Mouse (Mus musculus) liver, postnatal 0 days (tissue): ENCODE data around the gene Txnip. TPM values are rescaled to one million over a fixed set of nuclear protein-coding genes. Genes with fewer than 3 reads are reported as not detected.

Experiments
- ATAC-seq: fragments of 200-750 bp; cut with Nextera tagmentation; 2 replicates; pipeline ENCODE4 v1.8.0; 2017; ENCODE audit warnings: mild to moderate bottlenecking, moderate library complexity
- DNase-seq: peaks from one replicate; pipeline ENCODE4 v3.0.0-alpha.2; 2016
- H3K27ac ChIP-seq: fragments of 300-500 bp; sonication (generic); 2 replicates; pipeline ENCODE4 v1.5.1; 2014; ENCODE audit warnings: antibody characterized with exemption, moderate library complexity, mild to moderate bottlenecking, low read depth
- H3K27me3 ChIP-seq: fragments of 300-500 bp; sonication (generic); 2 replicates; pipeline ENCODE4 v1.6.1; 2014; ENCODE audit warnings: low read length, control low read depth, mixed read lengths; ENCODE audit not compliant: insufficient read depth
- H3K36me3 ChIP-seq: fragments of 300-500 bp; sonication (generic); replicated peaks from 2 replicates; pipeline ENCODE4 v1.6.1; 2014; ENCODE audit warnings: mild to moderate bottlenecking, control low read depth, low read length, moderate library complexity, mixed read lengths; ENCODE audit not compliant: insufficient read depth
- H3K4me1 ChIP-seq: fragments of 300-500 bp; sonication (generic); 2 replicates; pipeline ENCODE4 v1.6.1; 2014; ENCODE audit warnings: antibody characterized with exemption, mild to moderate bottlenecking, control low read depth; ENCODE audit not compliant: insufficient read depth
- H3K4me2 ChIP-seq: fragments of 300-500 bp; sonication (generic); 2 replicates; pipeline ENCODE4 v1.6.1; 2014; ENCODE audit warnings: low read depth, mild to moderate bottlenecking, low read length, moderate library complexity, mixed read lengths
- H3K4me3 ChIP-seq: fragments of 300-500 bp; sonication (generic); 2 replicates; pipeline ENCODE4 v1.5.1; 2014; ENCODE audit warnings: low read depth, low read length
- H3K9ac ChIP-seq: fragments of 300-500 bp; sonication (generic); replicated peaks from 2 replicates; pipeline ENCODE4 v1.6.1; 2014; ENCODE audit warnings: mild to moderate bottlenecking, moderate library complexity
- H3K9me3 ChIP-seq: fragments of 300-500 bp; sonication (generic); 2 replicates; pipeline ENCODE4 v1.6.1; 2016; ENCODE audit warnings: mild to moderate bottlenecking, control low read depth, low read length, mixed read lengths
- CTCF ChIP-seq: sonication (generic); IDR thresholded peaks from 2 replicates; pipeline ENCODE4 v1.5.1; 2016; ENCODE audit warnings: antibody characterized with exemption, low read depth
- EP300 ChIP-seq: IDR thresholded peaks from 2 replicates; pipeline ENCODE4 v1.6.1; 2016; ENCODE audit warnings: antibody characterized with exemption, low read depth, mild to moderate bottlenecking
- WGBS: fragments of 180-500 bp; shearing (Covaris S2); extraction: QIAGEN DNeasy Blood & Tissue Kit; methylation state at CpG from one replicate; pipeline ENCODE4 v1.1.7; 2014; ENCODE audit not compliant: insufficient replicate concordance; 5-methylcytosine and 5-hydroxymethylcytosine counted together
- polyA plus RNA-seq: library from polyadenylated mRNA; unstranded; fragments of >200 nt; fragmentation: Nextera tagmentation; extraction: Ambion mirVana; gene quantifications from 2 replicates; pipeline ENCODE4 v1.2.1, GENCODE M21; 2015

Gene Txnip
- polyA plus RNA-seq, 1 experiment from 2014 or later, result 72.4 TPM

GRCm38 (mm10) chr3:96578561-96579238 is 20.9 kb downstream of the Txnip start:
- Histone ChIP-seq H3K27ac (peak overlapping the region; percentile 50; the same call in 1 of the 2 replicates), H3K4me3 (no peak overlapping the region), H3K4me2 (no peak overlapping the region), H3K9me3 (no peaks in the 10 kb centered on the region), H3K9ac (no peak overlapping the region), H3K27me3 (no peaks in the 10 kb centered on the region), H3K4me1 (peaks cover 42% of the 10 kb centered on the region), H3K36me3 (no peaks in the 10 kb centered on the region; the same call in 1 of the 2 replicates)
- ATAC-seq, result no peak
- TF ChIP-seq EP300 (no peak), CTCF (no peak)
- no peak for DNase-seq
- 82% methylated on average over 12 of the region's 12 CpGs for WGBS

- DNase-seq, result no peak
- peak overlapping the region; percentile 16 for H3K4me3 ChIP-seq
- H3K27me3 ChIP-seq, result no peaks in the 10 kb centered on the region
- H3K9ac ChIP-seq, result no peak overlapping the region; the same call in 1 of the 2 replicates
- peaks cover 38% of the 10 kb centered on the region for H3K4me1 ChIP-seq
- peak overlapping the region; percentile 50; the same call in 1 of the 2 replicates for H3K27ac ChIP-seq
- no peak for TF ChIP-seq CTCF
- TF ChIP-seq EP300, result no peak
- no peak for ATAC-seq
- H3K4me2 ChIP-seq, result peak overlapping the region; percentile 61; the same call in 1 of the 2 replicates
- WGBS, result 60% methylated on average over 4 of the region's 4 CpGs
- H3K36me3 ChIP-seq, result no peaks in the 10 kb centered on the region; the same call in 1 of the 2 replicates
- H3K9me3 ChIP-seq, result no peaks in the 10 kb centered on the region
These were observed 21.5 kb downstream of the Txnip start for GRCm38 (mm10) chr3:96579239-96579750.

DNA sequence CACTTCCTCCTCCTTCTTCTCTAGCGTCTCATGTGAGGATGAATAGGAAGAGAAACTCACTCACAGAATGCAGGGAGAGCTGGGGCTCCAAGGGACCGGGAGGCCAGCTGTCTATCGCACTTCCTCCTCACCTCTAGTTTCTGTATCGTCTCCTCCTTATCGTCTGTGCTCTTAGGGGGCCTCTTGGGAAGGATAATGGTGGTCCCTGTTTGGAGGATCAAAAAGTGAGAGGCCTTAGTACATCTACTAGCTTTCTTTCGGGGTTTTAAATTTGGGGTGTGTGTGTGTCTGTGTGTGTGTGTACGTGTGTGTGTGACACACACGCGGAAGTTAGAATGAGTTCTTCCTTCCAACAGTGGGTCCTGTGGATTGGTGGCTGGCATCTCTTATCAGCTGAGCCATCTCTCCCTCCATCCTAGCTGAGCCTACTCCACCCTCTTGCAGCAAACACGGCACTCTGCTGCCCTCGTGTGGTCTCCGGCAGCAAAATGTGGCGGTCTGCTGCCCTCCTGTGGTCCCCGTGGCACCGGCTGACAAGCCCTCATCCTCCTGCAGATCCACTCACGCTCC is 22.2 kb downstream of the Txnip start:
- DNase-seq (peak; percentile 93), ATAC-seq (peak; percentile 55)
- Histone ChIP-seq H3K36me3 (no peaks in the 10 kb centered on the region; the same call in 1 of the 2 replicates), H3K27me3 (no peaks in the 10 kb centered on the region), H3K4me1 (peaks cover 33% of the 10 kb centered on the region), H3K9me3 (no peaks in the 10 kb centered on the region), H3K4me2 (peak overlapping the region; percentile 61), H3K9ac (no peak overlapping the region; the same call in none of the 2 replicates), H3K27ac (peak overlapping the region; percentile 50; the same call in 1 of the 2 replicates), H3K4me3 (peak overlapping the region; percentile 16)
- TF ChIP-seq EP300 (no peak), CTCF (peak; percentile 100)
- WGBS, result 4% methylated on average over 16 of the region's 16 CpGs

DNA sequence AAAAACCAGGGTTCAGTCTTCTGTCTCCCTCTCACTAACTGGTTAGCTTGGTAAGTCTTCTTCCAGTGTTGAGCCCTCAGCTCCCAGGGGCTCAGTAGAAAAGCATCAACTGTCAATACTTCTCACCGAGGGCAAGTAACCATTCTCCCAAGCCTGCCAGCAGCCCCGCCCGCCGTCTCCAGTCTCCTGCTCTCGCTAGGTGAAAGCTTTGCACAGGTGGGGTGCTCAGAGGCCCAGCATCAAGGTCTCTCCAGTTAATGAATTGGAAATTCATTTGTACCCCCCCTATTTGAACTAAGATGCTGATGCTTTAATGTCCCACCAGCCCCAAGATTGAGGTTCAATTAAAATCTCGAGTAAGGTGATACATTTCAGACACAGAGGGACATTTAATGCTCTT is 23.4 kb downstream of the Txnip start:
- Histone ChIP-seq H3K27ac (no peak overlapping the region), H3K9ac (no peak overlapping the region), H3K4me3 (no peak overlapping the region), H3K27me3 (no peaks in the 10 kb centered on the region), H3K4me2 (no peak overlapping the region), H3K9me3 (no peaks in the 10 kb centered on the region), H3K36me3 (no peaks in the 10 kb centered on the region; the same call in 1 of the 2 replicates), H3K4me1 (peaks cover 21% of the 10 kb centered on the region)
- no peak for ATAC-seq
- no peak for DNase-seq
- 63% methylated on average over 6 of the region's 6 CpGs for WGBS
- TF ChIP-seq CTCF (no peak), EP300 (no peak)

DNA sequence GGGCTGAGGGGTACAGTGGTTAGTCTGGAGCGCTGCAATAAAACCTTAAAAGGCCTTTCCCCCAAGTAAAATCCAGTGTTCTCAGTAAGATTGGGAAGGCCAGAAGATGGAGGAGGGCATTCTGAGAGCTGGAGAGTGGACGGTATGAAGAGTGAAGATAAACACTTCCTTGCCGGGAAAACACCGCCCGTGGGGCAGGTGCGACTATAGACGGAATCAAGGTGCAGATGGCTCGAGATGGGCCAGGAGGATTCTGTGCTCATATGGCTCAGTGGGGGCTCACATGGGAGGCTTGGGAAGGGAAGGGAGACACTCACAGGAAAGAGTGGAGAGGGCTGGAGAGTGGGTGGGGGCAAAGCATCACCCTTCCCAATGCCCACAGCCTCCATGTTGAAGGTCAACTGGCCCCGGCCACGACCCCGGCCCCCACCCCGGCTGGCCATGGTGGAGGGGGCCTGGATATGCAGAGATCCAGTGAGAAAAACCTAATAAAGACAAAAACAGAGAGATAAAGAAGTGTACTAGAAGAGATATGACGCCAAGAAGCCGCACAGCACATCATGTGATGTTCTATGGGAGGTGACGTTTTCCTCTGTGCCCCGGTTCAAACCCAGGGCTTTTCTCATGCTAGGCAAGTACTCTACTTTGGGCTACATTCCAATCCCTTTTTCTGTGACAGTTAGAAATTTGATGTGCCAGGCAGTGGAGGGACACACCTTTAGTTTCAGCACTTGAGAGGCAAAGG is 24.2 kb downstream of the Txnip start:
- no peak overlapping the region for H3K9ac ChIP-seq
- no peaks in the 10 kb centered on the region for H3K9me3 ChIP-seq
- no peaks in the 10 kb centered on the region; the same call in 1 of the 2 replicates for H3K36me3 ChIP-seq
- DNase-seq (no peak), ATAC-seq (no peak)
- H3K4me1 ChIP-seq, result peaks cover 13% of the 10 kb centered on the region; the same call in 1 of the 2 replicates
- H3K4me3 ChIP-seq, result no peak overlapping the region
- H3K27ac ChIP-seq, result no peak overlapping the region
- H3K27me3 ChIP-seq, result no peaks in the 10 kb centered on the region
- 84% methylated on average over 16 of the region's 16 CpGs for WGBS
- no peak overlapping the region for H3K4me2 ChIP-seq
- TF ChIP-seq EP300, result no peak
- TF ChIP-seq CTCF, result no peak
